Mouse (Mus musculus) lung, embryonic 14.5 days (tissue): ENCODE data around the gene Arntl. TPM values are rescaled to one million over a fixed set of nuclear protein-coding genes. Genes with fewer than 3 reads are reported as not detected.

Experiments used
- ATAC-seq: fragments of 200-750 bp; cut with Nextera tagmentation; 2 replicates; pipeline ENCODE4 v1.8.0; 2017; ENCODE audit warnings: mild to moderate bottlenecking, moderate TSS enrichment, moderate library complexity; ENCODE audit not compliant: insufficient read depth
- DNase-seq: peaks from one replicate; pipeline ENCODE4 v3.0.0-alpha.2; 2015
- H3K27ac ChIP-seq: fragments of 300-500 bp; sonication (generic); 2 replicates; pipeline ENCODE4 v1.5.1; 2014; ENCODE audit warnings: low read depth, mild to moderate bottlenecking, moderate library complexity
- H3K27me3 ChIP-seq: fragments of 300-500 bp; sonication (generic); 2 replicates; pipeline ENCODE4 v1.6.1; 2014; ENCODE audit warnings: low read length, control low read depth; ENCODE audit not compliant: insufficient read depth
- H3K36me3 ChIP-seq: fragments of 300-500 bp; sonication (generic); 2 replicates; pipeline ENCODE4 v1.6.1; 2014; ENCODE audit warnings: control low read depth; ENCODE audit not compliant: insufficient read depth
- H3K4me1 ChIP-seq: fragments of 300-500 bp; sonication (generic); 2 replicates; pipeline ENCODE4 v1.6.1; 2014; ENCODE audit warnings: antibody characterized with exemption, control low read depth; ENCODE audit not compliant: insufficient read depth
- H3K4me2 ChIP-seq: fragments of 300-500 bp; sonication (generic); 2 replicates; pipeline ENCODE4 v1.6.1; 2014; ENCODE audit warnings: mild to moderate bottlenecking
- H3K4me3 ChIP-seq: fragments of 300-500 bp; sonication (generic); 2 replicates; pipeline ENCODE4 v1.5.1; 2014; ENCODE audit warnings: low read depth, low read length
- H3K9ac ChIP-seq: fragments of 300-500 bp; sonication (generic); 2 replicates; pipeline ENCODE4 v1.6.1; 2014
- H3K9me3 ChIP-seq: fragments of 300-500 bp; sonication (generic); 2 replicates; pipeline ENCODE4 v1.6.1; 2016; ENCODE audit warnings: low read depth, low read length, control low read depth
- CTCF ChIP-seq: IDR thresholded peaks from 2 replicates; pipeline ENCODE4 v1.5.1; 2016; ENCODE audit warnings: antibody characterized with exemption, low read depth
- WGBS: fragments of 180-500 bp; shearing (Covaris S2); extraction: QIAGEN DNeasy Blood & Tissue Kit; methylation state at CpG from one replicate; pipeline ENCODE4 v1.1.7; 2014; 5-methylcytosine and 5-hydroxymethylcytosine counted together
- polyA plus RNA-seq: library from polyadenylated mRNA; unstranded; fragments of >200 nt; fragmentation: Nextera tagmentation; extraction: Ambion mirVana; gene quantifications from 2 replicates; pipeline ENCODE4 v1.2.1, GENCODE M21; 2014

Gene Arntl
- polyA plus RNA-seq, 1 experiment from 2014 or later: 10.6 TPM

- Histone ChIP-seq H3K4me1 (peaks cover 4% of the 10 kb centered on the region; the same call in 1 of the 2 replicates), H3K9ac (no peak overlapping the region), H3K4me3 (no peak overlapping the region), H3K27me3 (no peaks in the 10 kb centered on the region), H3K27ac (no peak overlapping the region), H3K36me3 (no peaks in the 10 kb centered on the region), H3K9me3 (no peaks in the 10 kb centered on the region), H3K4me2 (no peak overlapping the region)
- ATAC-seq (no peak), DNase-seq (no peak)
- 76% methylated on average over 1 of the region's 1 CpGs for WGBS
- 0 out of 2 replicates have a peak, but pooled peaks have one; percentile 6 for TF ChIP-seq CTCF
Observed at GRCm38 (mm10) chr7:113263990-113264389, 56.7 kb downstream of the Arntl start.

- Histone ChIP-seq H3K27me3 (no peaks in the 10 kb centered on the region), H3K36me3 (no peaks in the 10 kb centered on the region), H3K27ac (no peak overlapping the region), H3K9ac (no peak overlapping the region), H3K4me3 (no peak overlapping the region), H3K9me3 (no peaks in the 10 kb centered on the region), H3K4me1 (no peaks in the 10 kb centered on the region), H3K4me2 (no peak overlapping the region)
- TF ChIP-seq CTCF: peak; percentile 82
- WGBS: 74% methylated on average over 9 of the region's 9 CpGs
- peak; percentile 84 for DNase-seq
- ATAC-seq: no peak
Observed at GRCm38 (mm10) chr7:113268287-113268686, 61.0 kb downstream of the Arntl start.

GRCm38 (mm10) chr7:113269081-113269480, 61.8 kb downstream of the Arntl start:
- DNase-seq (no peak), ATAC-seq (no peak)
- no peak overlapping the region for H3K4me3 ChIP-seq

GRCm38 (mm10) chr7:113269921-113270320, 62.7 kb downstream of the Arntl start:
- no peaks in the 10 kb centered on the region for H3K36me3 ChIP-seq
- peak overlapping the region; percentile 24; the same call in 1 of the 2 replicates for H3K27ac ChIP-seq
- ATAC-seq (no peak), DNase-seq (no peak)
- 59% methylated on average over 3 of the region's 3 CpGs for WGBS
- no peak overlapping the region for H3K9ac ChIP-seq
- H3K27me3 ChIP-seq: no peaks in the 10 kb centered on the region
- H3K4me1 ChIP-seq: no peaks in the 10 kb centered on the region
- H3K4me3 ChIP-seq: no peak overlapping the region
- TF ChIP-seq CTCF: no peak
- no peaks in the 10 kb centered on the region for H3K9me3 ChIP-seq
- no peak overlapping the region for H3K4me2 ChIP-seq

More at GRCm38 (mm10) chr7:113269081-113269480, 61.8 kb downstream of the Arntl start:
- TF ChIP-seq CTCF: no peak
- no peak overlapping the region for H3K27ac ChIP-seq
- H3K27me3 ChIP-seq: no peaks in the 10 kb centered on the region
- H3K4me2 ChIP-seq: no peak overlapping the region
- H3K36me3 ChIP-seq: no peaks in the 10 kb centered on the region
- H3K9me3 ChIP-seq: no peaks in the 10 kb centered on the region
- no peaks in the 10 kb centered on the region for H3K4me1 ChIP-seq
- no peak overlapping the region for H3K9ac ChIP-seq

GRCm38 (mm10) chr7:113270551-113270950, 63.3 kb downstream of the Arntl start:
- 38% methylated on average over 10 of the region's 10 CpGs for WGBS
- Histone ChIP-seq H3K9ac (no peak overlapping the region), H3K4me3 (no peak overlapping the region), H3K9me3 (no peaks in the 10 kb centered on the region), H3K4me2 (no peak overlapping the region), H3K36me3 (no peaks in the 10 kb centered on the region), H3K4me1 (no peaks in the 10 kb centered on the region), H3K27ac (no peak overlapping the region), H3K27me3 (no peaks in the 10 kb centered on the region)
- TF ChIP-seq CTCF: no peak
- DNase-seq (peak; percentile 78), ATAC-seq (peak; percentile 74)

- H3K4me1 ChIP-seq: no peaks in the 10 kb centered on the region
- 88% methylated on average over 2 of the region's 2 CpGs for WGBS
- no peaks in the 10 kb centered on the region for H3K9me3 ChIP-seq
- no peak overlapping the region for H3K4me2 ChIP-seq
- H3K9ac ChIP-seq: no peak overlapping the region
- no peaks in the 10 kb centered on the region for H3K27me3 ChIP-seq
- DNase-seq (no peak), ATAC-seq (no peak)
- H3K36me3 ChIP-seq: no peaks in the 10 kb centered on the region
- H3K27ac ChIP-seq: no peak overlapping the region
- H3K4me3 ChIP-seq: no peak overlapping the region
- TF ChIP-seq CTCF: no peak
Observed at GRCm38 (mm10) chr7:113270991-113271390, 63.7 kb downstream of the Arntl start.

- Histone ChIP-seq H3K27ac (no peak overlapping the region), H3K9ac (no peak overlapping the region), H3K27me3 (no peaks in the 10 kb centered on the region), H3K4me1 (no peaks in the 10 kb centered on the region), H3K4me3 (no peak overlapping the region), H3K9me3 (no peaks in the 10 kb centered on the region), H3K36me3 (no peaks in the 10 kb centered on the region), H3K4me2 (no peak overlapping the region)
- DNase-seq (no peak), ATAC-seq (peak; percentile 15; the same call in 1 of the 2 replicates)
- 78% methylated on average over 4 of the region's 6 CpGs for WGBS
- TF ChIP-seq CTCF: no peak
Observed at GRCm38 (mm10) chr7:113272338-113272997, 65.2 kb downstream of the Arntl start.
